Mouse (Mus musculus) kidney, postnatal 4 days (tissue): ENCODE measurements around the gene Plxnd1.
A peak's percentile ranks its signal among the peaks of the same experiment; 100 is the strongest.

Source experiments
- DNase-seq, 2 experiments: peaks; one replicate each; pipeline ENCODE4 v3.0.0; 2021; ENCODE audit warnings: mixed read lengths in 2 of 2

Gene Plxnd1

DNA sequence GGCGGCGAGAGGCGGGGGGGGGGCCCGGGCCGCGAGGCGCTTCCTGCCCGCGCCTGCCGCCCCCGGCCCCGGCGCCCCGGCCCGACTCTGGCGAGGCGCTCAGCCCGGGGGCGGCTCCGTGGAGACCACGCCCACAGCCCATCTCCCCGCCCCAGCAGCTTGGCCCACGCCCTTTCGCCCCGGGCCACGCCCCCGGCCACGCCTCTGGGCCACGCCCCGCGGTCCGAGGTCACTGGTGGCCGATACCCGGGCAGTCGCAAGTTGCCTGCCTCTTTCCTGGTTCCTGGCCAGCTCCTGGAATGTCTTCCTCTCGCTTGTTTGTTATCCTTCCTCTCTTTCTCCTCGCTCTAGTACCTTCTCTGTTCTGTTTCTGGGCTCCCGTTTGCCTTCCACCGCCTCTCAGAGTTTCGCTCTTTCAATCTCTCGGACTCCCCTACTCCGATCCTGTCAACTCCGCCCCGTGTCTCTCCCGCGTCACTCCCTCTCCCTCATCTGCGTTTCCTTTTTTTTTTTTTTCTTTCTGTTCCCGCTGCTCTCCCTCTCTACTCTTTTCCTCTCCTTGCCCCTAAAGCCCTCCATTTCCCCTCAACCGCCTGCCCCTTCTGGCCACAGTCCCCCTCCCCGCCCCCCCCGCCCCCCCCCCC is at the start of gene Plxnd1:
Gene Plxnd1 (minus strand): TSS at position 129 of the 644 bp plus-strand sequence.
- peak; percentile 97 to 98 for DNase-seq

DNA sequence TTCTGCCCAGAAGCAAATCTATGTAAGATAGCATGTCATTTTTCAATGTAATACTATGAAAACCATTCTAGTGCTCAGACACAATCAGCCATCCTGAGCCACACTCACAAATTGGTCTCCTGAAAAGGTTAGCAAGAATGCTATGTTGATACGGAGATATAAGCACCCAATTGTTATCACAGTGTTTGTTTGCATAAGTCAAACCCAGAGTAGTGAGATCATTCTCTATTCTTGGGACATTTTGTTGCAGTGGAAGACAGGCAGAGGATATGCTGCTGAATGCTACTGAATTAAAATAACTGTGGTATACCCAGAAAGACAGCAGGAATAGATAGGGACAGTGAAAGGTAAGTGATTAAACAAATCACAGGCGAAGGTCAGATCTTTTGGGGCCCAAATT is 49.2 kb upstream of the Plxnd1 start:
- no peak for DNase-seq

DNA sequence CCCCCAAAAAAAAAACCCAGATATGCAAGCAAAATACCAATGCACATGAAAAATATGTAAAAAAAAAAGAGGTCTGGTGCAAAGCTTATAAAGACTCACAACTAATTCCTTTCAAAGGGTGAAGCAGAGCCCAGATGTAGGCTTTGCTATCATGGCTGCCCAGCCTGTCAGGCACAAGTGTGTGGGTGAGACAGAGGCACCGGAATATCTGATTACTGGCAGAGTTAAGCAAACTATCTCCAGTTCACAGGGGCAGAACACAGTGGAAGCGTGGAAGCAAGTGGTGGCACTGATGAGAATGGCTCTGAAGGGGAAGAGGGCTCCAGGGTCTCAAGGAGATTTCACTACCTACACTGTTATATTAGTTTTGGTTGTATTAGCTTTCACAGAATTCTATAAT is 43.4 kb upstream of the Plxnd1 start:
- no peak for DNase-seq

DNA sequence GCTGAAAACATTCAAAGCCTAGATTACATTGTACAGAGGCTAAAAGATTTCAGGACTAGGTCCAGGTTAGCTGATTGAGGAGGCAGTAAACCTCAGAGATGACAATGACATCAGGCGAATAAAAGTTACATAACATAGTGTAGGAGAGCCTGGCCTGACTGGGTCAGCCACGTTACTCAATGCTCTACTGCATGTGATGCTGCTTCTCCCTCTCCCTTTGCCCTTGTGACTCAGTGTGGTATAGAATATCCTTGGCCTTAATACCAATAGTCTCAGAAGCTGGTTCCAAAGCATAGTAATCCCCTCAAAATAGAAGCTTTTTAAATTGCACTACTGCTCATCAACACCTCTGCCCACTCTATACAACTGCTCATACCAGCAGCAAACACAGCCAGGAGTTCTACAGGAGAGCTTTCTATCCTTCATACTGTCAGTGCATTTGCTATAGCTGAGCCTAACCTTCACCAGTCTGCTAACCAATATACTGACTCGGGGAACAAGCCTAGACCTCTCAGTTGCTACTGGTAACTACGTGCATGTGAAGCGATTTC is 42.6 kb upstream of the Plxnd1 start:
- no peak for DNase-seq

DNA sequence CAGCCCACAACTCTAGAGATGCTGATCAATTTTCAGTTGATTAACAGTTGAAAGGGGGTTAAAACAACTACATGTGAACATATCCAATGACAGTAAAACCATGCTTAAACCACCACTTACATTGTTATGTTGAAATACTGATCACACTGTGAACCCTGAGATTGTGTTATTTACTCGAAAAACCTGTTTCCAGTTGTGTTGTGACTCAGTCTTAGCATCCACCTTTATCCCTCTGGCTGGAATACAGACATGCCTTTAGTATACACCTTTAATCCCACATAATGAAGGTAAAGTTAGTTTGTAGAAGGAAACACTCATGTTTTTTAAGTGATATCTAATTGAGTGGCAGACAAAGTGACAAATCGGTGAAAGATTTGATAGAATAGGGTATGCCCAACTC is 41.8 kb upstream of the Plxnd1 start:
- DNase-seq, result no peak

DNA sequence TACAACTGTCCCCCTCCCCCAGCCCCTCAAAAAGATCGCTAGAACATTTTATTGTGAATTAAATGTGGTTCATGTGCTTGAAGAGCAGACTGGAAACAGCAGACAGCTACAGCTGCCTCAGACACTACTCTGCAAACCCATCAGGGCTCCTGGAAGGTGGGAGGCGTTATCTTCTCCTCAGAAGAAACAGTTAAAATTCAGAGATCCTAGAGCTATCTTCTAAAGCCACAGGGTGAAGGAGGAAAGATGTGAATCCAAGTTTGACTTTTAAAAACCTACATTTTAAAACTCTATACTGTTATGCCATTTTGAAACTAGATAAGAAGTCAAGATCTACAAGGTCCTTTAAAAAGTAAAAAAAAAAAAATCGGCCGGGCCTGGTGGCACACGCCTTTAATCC is 36.2 kb upstream of the Plxnd1 start:
- DNase-seq, result no peak

DNA sequence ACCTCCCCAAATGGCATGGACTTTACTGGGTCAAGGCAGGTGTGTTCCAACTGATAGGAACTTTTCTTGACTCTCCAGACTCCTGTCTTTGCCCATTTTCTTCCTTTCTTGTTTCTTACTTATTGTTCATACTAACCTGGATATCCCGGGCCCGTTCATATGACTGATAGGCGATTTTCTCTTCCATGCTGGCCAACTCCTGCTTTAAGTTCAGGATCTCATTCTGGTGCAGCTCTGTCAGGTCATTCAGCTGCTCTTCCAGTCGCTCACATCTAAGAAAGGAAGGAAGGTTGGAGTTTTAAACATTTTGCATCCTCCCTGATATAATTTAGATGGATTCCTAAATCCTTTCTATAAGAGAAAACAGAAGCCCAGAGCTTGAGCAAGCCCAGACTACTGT is 29.9 kb upstream of the Plxnd1 start:
- no peak for DNase-seq

DNA sequence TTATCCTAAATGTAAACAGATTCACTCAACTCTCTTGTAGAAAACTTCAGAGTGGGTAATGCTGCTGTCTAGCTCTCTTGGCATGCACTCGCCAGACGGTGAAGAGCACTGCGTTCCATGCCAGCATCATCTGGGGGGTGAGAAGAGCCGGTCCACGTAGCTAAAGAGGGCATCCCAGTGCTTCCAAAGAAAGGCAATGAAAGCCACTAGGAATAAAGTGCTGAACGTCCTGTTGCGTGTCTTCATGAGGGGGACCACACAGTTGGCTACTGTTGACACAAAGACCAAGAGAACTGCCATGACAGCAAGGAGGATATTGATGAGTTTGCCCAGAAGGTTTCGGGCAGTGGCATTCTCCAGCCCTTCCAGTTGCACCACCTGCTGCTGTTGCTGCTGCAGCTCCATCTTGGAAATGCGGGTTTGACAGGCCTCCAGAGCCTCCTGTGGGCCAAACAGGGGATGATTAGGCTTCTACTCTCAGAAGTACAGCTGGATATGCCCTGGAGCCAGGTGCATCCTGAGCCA is 27.2 kb upstream of the Plxnd1 start:
- DNase-seq, result no peak

DNA sequence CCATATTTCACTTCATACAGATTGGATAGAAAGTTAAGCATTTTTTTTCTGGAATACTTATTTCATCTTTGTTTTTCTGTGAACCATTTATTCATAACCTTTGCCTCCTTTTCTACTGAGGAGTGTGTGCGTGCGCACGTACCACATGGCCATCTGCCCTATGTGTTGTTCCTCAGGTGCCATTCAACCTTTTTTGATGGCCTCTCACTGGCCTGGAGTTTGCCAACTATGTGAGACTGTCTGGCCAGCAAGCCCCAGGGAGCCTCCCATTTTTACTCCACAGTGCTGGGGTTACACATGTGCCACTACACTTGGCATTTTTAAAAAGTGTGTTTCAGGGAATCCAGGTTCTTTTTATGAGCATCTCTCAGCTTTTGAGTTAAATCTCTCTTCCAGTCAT is 21.1 kb upstream of the Plxnd1 start:
- DNase-seq, result no peak

DNA sequence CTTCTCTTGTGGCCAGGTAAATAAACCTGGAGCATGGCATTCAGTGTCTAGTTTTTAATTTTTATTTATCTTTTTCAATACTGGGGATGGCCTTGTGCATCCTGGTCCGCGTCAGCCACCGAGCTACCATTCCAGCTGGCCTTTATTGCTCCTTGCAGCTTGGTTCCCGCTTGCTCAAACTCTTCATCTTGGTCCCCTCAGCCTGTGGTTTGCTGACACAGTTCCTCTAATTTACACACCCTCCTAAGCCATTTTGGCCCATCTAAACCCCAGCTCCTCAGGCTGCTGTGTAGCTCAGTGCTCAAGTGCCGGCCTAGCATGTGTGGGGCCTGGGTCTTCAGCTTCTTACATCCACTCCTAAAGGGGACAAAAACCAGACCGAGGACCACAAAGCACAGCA is 19.3 kb upstream of the Plxnd1 start:
- no peak for DNase-seq

DNA sequence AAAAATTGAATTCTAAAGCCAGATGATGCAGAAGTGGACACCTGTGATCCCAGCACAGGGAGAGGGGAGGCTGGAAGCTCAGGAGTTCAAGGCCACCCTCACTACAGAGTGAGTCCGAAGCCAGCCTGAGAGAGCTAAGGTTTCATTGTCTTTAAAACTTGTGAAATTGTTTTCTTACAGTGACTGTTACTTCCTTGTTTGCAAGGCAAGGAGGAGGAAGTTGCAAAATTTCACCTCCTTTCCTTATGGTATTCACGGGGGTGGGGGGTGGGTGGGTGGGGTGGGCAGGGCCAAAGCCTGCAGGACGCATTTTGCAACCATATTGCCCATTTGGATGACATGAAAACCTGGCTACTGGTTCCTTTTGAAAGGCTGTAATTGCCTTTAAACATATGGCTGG is 18.9 kb upstream of the Plxnd1 start:
- no peak for DNase-seq

DNA sequence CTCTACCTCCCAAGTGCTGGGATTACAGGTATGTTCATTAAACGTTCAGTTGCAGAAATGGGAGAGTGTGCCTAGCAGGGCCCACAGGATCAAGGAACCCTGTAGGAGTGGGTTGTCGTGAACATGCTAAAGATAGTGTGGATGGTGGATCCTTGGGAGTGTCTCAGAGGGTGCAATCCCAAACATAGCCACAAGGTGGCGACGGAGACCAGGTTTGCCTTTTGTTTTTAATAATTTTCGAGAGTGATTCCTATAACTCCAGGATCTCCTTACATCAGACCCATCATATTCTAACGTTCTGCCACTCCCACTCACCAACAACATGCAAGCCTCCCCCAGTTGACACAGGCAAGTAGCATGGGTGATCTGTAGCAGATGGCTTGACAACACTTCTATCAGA is 15.7 kb upstream of the Plxnd1 start:
- peak; percentile 90 to 92 for DNase-seq

DNA sequence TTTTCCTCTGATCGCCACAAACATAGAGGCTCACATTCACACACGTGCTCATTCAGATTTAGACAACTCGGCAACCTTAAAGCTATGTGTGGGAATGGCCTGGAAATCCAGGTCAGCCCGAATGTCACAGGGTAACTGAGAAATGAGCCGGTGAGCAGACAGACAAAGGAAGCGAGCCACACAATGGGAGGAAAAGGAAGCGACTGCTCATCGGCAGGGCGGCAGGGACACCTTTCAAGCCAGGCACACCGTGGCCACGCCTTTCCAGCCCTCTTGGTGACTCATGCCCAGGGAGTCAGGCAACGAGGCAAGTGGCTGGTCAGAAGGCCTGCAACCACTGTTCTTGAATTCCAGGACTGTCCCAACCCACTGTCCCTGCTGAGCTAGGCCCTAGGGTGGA is 14.6 kb upstream of the Plxnd1 start:
- DNase-seq, result peak; percentile 48 to 70

DNA sequence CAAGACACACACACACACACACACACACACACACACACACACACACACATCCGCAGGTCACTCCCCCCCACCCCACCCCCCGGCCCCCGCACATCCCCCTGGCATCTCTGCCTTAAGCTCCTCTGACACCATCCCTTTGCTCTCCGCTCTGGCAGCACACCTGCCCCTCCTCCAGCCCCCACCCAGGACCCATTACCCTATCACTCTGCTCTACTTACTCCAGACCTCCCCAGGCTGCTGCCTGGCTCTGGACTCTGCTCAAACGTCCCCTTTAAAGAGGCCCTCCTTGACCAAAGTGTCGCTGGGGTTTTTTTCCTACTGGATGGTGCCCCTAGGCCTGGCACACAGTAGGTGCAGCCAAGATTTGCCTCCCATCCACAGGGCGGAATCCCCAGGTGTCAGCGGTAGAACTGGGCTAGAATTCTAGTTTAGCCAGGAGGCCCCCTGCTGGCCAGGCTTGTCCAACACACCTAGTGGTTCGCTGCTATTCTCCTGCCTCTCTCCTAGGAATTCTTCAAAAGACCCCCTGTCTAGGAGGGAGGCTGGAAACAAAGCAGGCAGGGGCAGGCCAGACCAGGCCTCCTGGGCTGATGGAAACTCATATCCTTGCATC is 12.9 kb upstream of the Plxnd1 start:
- DNase-seq, result peak; percentile 89

DNA sequence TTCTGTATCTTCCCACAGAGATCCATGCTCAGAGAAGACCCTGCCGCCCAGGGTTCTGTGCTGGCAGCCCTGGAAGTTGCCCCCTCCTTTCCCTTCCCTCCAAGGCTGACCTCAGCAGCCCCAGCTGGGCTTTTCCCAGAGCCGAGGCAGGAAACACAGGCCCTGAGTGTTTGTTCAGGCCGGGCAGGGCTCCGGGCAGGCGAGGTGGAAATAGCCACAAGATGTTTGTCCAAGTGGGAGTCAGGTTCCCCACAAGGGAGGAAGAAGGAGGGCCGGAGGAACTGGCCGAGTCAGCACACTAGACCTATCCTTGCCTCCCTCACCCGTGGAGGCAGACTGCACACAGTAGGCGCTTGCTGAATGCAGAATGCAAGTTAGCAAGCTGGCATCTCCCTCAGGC is 11.9 kb upstream of the Plxnd1 start:
- peak; percentile 74 to 86 for DNase-seq

DNA sequence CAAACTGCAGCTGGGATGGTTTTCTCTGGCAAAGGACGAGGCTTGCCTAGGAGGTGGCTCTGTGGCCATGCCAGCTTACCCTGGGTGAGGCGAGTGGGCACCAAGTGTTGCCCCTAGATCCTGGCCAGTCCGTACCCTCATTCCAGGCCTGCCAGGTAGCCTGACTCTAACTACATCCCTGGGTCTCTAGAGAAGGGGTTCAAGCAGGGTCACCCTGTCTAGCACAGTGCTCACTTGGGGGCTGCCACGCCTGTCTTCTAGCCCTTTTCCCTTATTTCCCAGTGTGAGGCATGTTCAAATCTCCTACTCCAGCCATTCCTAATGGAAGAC is 11.1 kb upstream of the Plxnd1 start:
- peak in 1 of 2 experiments; percentile 17 for DNase-seq

DNA sequence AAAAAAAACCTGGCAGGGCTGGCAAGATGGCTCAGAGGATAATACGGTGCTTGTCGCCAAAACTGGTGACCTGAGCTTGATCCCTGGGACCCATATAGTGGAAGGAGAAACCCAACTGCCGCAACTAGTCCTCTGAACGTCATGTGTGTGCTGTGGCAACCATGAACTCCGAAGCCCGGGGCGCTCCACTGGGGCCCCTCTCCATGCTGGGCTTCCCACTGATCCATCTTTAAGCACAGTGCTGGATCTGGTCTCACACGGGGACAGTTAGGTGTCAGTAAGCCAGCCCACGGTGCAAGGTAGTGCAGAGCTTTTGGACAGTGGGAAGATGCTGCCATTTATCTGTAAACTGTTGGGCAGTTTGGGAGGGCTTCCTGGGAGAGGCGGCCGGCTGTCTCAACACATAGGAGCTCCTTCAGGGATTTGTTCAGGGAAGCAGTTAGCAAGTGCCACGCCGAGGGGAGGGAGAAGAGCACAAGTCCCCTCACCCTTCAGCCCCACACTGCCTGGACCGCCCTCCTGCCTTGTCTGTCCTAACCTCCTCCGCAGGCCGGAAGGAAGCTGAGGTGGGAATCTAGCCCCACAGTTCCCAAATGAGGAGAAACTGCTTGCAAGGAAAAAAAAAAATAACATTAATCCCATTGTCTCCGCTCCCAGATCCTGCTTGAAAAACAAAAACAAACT is 10.6 kb upstream of the Plxnd1 start:
- DNase-seq, result peak; percentile 57 to 71

DNA sequence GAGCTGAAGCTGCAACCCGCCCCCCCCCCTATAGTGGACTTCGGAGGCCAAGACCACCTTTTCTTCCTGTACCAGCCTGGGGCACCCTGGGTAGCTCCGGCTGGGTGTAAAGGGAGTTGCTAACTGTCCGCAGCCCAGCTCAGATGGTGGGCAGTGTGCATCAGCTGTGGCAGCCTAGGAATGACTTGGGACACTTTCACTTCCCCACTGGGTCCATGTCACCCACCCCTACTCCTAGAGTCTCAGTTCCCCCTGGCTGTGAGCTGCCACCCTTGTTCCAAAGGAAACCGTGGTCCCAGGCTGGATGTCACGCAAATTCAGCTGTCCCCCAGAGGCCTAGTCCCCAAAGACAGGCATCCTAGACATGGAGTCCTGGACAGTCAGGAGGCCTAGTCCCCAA is 9.9 kb upstream of the Plxnd1 start:
- DNase-seq, result peak in 1 of 2 experiments; percentile 12

DNA sequence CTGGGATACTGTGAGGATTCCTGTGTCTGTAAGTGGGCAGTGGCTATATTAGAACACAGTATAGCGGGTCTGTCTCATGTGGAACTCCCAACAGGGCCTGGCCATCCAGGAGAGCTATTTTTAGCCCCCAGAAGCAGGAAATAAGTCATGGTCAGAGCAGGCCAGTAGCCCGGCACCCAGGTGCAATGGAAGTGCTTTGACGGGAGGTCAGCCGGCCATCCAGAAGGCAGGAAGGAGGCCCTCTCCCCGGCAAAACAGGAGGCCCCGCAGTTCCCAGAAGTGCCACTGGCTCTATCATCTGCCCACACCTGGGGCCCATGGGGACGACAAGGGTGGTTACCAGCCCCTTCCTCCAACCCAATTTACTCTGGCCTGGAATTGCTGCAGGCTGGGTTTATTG is 9.3 kb upstream of the Plxnd1 start:
- peak in 1 of 2 experiments; percentile 68 for DNase-seq

DNA sequence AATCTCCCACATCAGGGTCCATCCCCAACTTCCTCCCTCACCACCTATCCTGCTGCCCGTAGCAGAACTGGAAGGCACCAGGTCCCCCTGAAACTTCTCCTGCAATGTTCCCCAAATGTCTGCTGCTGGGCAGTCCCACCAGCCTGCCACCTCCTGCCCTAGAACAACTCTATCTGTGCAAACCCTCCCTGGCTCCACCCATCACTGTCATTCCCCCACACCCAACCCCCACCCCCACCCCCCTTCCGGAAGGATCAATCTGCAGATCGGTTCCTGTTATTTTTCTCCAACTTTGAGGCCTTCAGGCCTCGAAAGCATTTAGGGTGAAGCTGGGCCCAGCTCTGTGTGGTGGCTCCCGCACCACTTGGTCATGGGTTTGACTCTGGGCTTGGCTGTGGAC is 8.7 kb upstream of the Plxnd1 start:
- peak in 1 of 2 experiments; percentile 25 for DNase-seq

DNA sequence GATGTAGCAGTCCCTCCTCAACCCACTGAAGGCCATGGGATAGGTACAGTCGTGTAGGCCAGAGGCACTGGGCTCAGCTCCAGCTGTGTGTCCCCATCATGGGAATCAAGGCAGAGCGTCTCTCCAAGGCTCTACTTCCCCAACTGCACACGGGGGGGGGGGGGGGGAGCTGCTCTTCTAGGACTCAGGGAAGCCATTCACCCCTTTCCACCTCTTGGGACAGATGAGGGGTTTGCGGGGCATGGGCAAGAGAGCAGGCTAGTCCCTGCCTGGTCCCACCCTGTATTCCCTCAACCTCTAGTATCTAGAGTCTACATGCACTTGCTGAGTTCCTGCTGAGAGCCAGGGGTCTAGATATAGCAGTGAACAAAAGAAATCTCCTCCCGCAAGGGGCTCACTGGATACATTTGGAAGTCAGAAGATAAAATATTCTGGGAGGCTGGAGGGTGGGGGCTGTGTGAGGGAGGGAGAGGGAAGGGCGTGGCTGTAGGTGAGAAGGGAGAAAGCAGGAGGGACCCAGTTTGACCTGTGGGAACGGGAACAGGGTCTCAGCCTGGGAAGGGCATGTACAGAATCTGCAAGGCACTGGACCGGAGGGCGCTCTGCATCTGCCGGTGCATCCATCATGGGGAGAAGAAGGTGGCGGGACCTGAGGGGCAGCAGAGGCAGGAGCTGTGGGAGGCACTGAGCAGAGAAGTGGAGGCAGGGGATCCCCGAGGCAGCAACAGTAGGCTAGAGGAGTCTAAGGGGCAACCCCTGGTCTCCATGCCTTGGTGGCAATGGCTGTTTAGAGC is 7.7 kb upstream of the Plxnd1 start:
- no peak for DNase-seq

DNA sequence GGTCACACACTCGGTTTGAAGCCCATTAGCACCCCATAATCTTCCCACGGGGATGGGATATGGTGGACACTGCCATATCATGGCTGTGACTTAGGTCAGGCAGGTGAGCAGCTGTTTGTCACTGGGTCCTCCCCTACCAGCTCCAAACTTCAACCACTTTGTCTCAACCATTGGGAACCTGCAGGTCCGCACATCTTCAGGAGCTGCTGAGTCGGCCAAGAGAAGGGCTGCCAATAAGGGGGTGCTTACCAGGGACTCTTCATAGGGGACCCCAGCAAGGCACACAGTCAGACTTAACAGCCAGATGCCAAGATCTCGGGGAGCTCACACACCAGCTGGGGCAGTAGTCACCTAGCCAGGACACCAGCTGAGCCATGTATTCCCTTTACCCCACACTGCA is 6.0 kb upstream of the Plxnd1 start:
- no peak for DNase-seq

DNA sequence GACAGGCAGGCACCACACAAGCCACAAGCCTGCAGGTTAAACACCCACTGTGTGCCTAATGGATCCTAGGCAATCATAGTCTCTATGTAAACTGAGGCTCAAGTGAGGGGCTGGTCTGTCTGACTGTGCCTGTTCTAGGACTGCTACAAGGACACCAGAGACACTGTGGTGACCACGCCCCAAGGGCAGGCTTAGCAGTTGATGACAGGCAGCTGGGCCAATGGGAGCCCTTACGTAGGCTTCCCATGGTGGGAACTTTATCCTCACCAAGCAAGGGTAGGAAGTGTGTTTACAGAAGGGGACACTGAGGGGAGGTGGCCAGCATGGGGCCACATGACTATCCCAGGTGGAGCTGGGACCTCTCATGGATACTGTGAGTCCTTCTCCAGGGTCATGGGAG is 4.4 kb upstream of the Plxnd1 start:
- DNase-seq, result peak; percentile 60 to 62
